15 mouse cellular contexts compared by ENCODE assay signal in genomic region chr4:136735856-136736255, GRCm38 (mm10).
DNase-seq lines count a peak whose midpoint lies in the region; ATAC-seq and TF ChIP-seq lines count a peak whose summit lies in the region.
"Had no signal": no experiment of that assay in that cellular context is flagged by ENCODE, and none has a peak within 500 bp of the region (broad histone marks: within the 10 kb centered on the region; RNA-seq: fewer than 3 reads in every experiment).

No protein-coding gene starts in this region.

- TF ChIP-seq POLR2A in heart, adult 2 months (IDR thresholded peaks at IDR 0.05; ENCODE audit: insufficient read depth, low read depth, low read length) = no peak

- no peak for ATAC-seq in cerebellum, adult (ENCODE audit: insufficient number of reproducible peaks, low FRiP score, low TSS enrichment)
- peak; percentile 30; the same call in 1 of the 2 replicates for ATAC-seq in limb, embryonic 15.5 days (ENCODE audit: insufficient number of reproducible peaks, low FRiP score, low TSS enrichment, low read depth)
- ATAC-seq: forebrain, embryonic 14.5 days; midbrain, embryonic 16.5 days had no signal

- peak overlapping the region; percentile 7; the same call in 1 of the 2 replicates for H3K27ac ChIP-seq in heart, adult 2 months
- H3K27ac ChIP-seq in limb, embryonic 15.5 days = no peak overlapping the region

- H3K79me2 ChIP-seq in heart, adult 2 months (replicated peaks; ENCODE audit: control insufficient read depth, insufficient read depth, low read length) = no peaks in the 10 kb centered on the region

- H3K4me3 ChIP-seq in heart, adult 2 months = no peak overlapping the region
- H3K4me3 ChIP-seq in limb, embryonic 15.5 days = no peak overlapping the region

- H3K27me3 ChIP-seq in heart, adult 2 months (ENCODE audit: control insufficient read depth, insufficient read depth, low read length) = no peaks in the 10 kb centered on the region
- H3K27me3 ChIP-seq in limb, embryonic 15.5 days = no peaks in the 10 kb centered on the region

- peaks cover 6% of the 10 kb centered on the region for H3K4me1 ChIP-seq in heart, adult 2 months (ENCODE audit: control insufficient read depth, insufficient read depth, low read length)
- peaks cover 46% of the 10 kb centered on the region for H3K4me1 ChIP-seq in limb, embryonic 15.5 days

- no peak overlapping the region for H3K9ac ChIP-seq in heart, adult 2 months (ENCODE audit: low read depth, low read length)
- H3K9ac ChIP-seq in limb, embryonic 15.5 days = no peak overlapping the region

- no peaks in the 10 kb centered on the region for H3K9me3 ChIP-seq in limb, embryonic 15.5 days

- H3K36me3 ChIP-seq in heart, adult 2 months (ENCODE audit: control insufficient read depth, insufficient read depth, low read length) = no peaks in the 10 kb centered on the region
- no peaks in the 10 kb centered on the region for H3K36me3 ChIP-seq in limb, embryonic 15.5 days

- peak; percentile 70; the same call in 1 of the 2 replicates for TF ChIP-seq EP300 in heart, adult 2 months (IDR thresholded peaks at IDR 0.05; ENCODE audit: insufficient read depth, low read depth, low read length)

- intact Hi-C loops in heart, adult 2 months (cut with DNase I) = no loop called here

- H3K4me2 ChIP-seq in limb, embryonic 15.5 days = no peak overlapping the region

- WGBS in heart, adult 2 months = 39% methylated on average over 4 of the region's 4 CpGs
- WGBS in limb, embryonic 15.5 days = 55% methylated on average over 4 of the region's 4 CpGs

- peak; percentile 49 for DNase-seq in cerebellum, adult 18-20 months
- peak; percentile 25 to 26 for DNase-seq in kidney, postnatal 36 days
- no peak for DNase-seq in kidney, adult 9 months
- DNase-seq in heart, adult 2 months = peak; percentile 68 to 84
- no peak for DNase-seq in left cerebral cortex, adult 9 months (ENCODE audit: low spot score in 2 of 2)
- DNase-seq in lung, postnatal 36 days = no peak
- DNase-seq: gastrocnemius, postnatal 25 days; layer of hippocampus, adult 9-11 months; lung, postnatal 14 days; spleen, adult 18-20 months; thymus, adult 18-20 months had no signal

- TF ChIP-seq CTCF in heart, adult 2 months (IDR thresholded peaks at IDR 0.05) = no peak

Comparison
In these comparisons a context has a peak if more than half of its experiments do, and no peak if none do; other contexts are left out.
1. DNase-seq: peak in cerebellum, adult 18-20 months (2 of 2), kidney, postnatal 36 days (2 of 2) and heart, adult 2 months (2 of 2); none in kidney, adult 9 months (single experiment), left cerebral cortex, adult 9 months (0 of 2) and lung, postnatal 36 days (single experiment).